Mouse (Mus musculus): Measurements from ENCODE around the gene Myoz1. TPM values are rescaled to one million over a fixed set of nuclear protein-coding genes. Genes with fewer than 3 reads are reported as not detected.

The Myoz1 gene
- total RNA-seq, 1 experiment, result not detected

DNA sequence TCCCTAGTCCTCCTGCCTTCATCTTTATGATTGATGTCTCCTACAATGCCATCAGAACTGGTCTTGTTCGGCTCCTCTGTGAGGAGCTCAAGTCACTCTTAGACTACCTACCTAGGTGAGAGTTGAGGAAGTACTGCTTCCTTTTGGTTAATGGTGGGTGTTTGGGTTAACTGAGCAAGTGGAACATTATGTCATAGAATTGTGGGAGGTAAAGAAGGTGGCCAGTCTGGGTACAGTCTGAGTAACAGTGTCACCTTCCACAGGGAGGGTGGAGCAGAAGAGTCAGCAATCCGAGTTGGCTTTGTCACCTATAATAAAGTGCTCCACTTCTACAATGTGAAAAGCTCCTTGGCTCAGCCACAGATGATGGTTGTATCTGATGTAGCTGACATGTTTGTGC, 32.7 kb upstream of the Myoz1 start:
- no peak overlapping the region for H3K4me3 ChIP-seq (ENCODE audit: insufficient read depth in 1 of 2, low read depth in 1 of 2, low read length in 2 of 2, poor library complexity in 1 of 2, severe bottlenecking in 1 of 2)
- H3K36me3 ChIP-seq (ENCODE audit: control insufficient read depth, insufficient read depth, low read length, poor library complexity, severe bottlenecking), result peaks cover 51% of the 10 kb centered on the region
- no peaks in the 10 kb centered on the region for H3K4me1 ChIP-seq (ENCODE audit: control insufficient read depth in 2 of 2, insufficient read depth in 2 of 2, low read length in 2 of 2, poor library complexity in 1 of 2)
- TF ChIP-seq ZNF384 (IDR thresholded peaks at IDR 0.05; ENCODE audit: low read depth, low read length) (no peak), HCFC1 (IDR thresholded peaks at IDR 0.05; ENCODE audit: borderline replicate concordance, insufficient read depth, low read length) (no peak), ZC3H11A (IDR thresholded peaks at IDR 0.05; ENCODE audit: borderline replicate concordance, low read depth, low read length) (no peak), CHD2 (IDR thresholded peaks at IDR 0.05; ENCODE audit: low read depth, low read length) (no peak), MAFK (IDR thresholded peaks at IDR 0.05; ENCODE audit: insufficient read depth, low read depth, low read length) (no peak)
- in situ Hi-C loops (cut with MboI; ENCODE audit: low sequenced_read_pairs in 2 of 2, unreplicated experiment in 2 of 2), result no loop called here
- H3K9ac ChIP-seq (ENCODE audit: insufficient read depth, low read depth, low read length, poor library complexity, severe bottlenecking), result no peak overlapping the region
- no peaks in the 10 kb centered on the region for H3K9me3 ChIP-seq (ENCODE audit: control insufficient read depth, insufficient read depth, low read depth, low read length)
- no peak overlapping the region for H3K27ac ChIP-seq (ENCODE audit: insufficient read depth, low read depth, low read length, poor library complexity, severe bottlenecking)
- DNase-seq (ENCODE audit: low read depth, low spot score), result no peak

DNA sequence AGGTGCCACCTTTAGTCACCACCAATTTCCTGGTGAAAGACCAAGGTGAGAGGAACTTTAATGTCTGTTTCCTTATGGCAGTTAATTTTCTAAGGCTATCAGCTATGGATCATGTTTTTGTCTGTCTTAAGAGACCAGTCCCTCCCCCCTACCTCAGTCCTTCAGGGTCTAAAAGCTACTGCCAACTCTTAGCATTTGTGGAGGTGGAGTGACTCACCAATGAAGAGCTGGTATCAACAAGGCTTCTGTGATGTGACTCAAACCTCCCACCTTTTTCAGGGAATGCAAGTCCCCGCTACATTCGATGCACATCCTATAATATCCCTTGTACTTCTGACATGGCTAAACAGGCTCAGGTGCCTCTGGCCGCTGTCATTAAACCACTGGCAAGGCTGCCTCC, 30.2 kb upstream of the Myoz1 start:
- Histone ChIP-seq H3K4me3 (ENCODE audit: insufficient read depth in 1 of 2, low read depth in 1 of 2, low read length in 2 of 2, poor library complexity in 1 of 2, severe bottlenecking in 1 of 2) (no peak overlapping the region), H3K9me3 (ENCODE audit: control insufficient read depth, insufficient read depth, low read depth, low read length) (no peaks in the 10 kb centered on the region), H3K27ac (ENCODE audit: insufficient read depth, low read depth, low read length, poor library complexity, severe bottlenecking) (no peak overlapping the region), H3K9ac (ENCODE audit: insufficient read depth, low read depth, low read length, poor library complexity, severe bottlenecking) (no peak overlapping the region), H3K36me3 (ENCODE audit: control insufficient read depth, insufficient read depth, low read length, poor library complexity, severe bottlenecking) (peaks cover 51% of the 10 kb centered on the region), H3K4me1 (ENCODE audit: control insufficient read depth in 2 of 2, insufficient read depth in 2 of 2, low read length in 2 of 2, poor library complexity in 1 of 2) (peaks cover 3% of the 10 kb centered on the region in 2 experiments; a peak in 1 of 4 replicates)
- in situ Hi-C loops (cut with MboI; ENCODE audit: low sequenced_read_pairs in 2 of 2, unreplicated experiment in 2 of 2), result no loop called here
- no peak for DNase-seq (ENCODE audit: low read depth, low spot score)
- no peak for TF ChIP-seq HCFC1 (IDR thresholded peaks at IDR 0.05; ENCODE audit: borderline replicate concordance, insufficient read depth, low read length)
- no peak for TF ChIP-seq ZC3H11A (IDR thresholded peaks at IDR 0.05; ENCODE audit: borderline replicate concordance, low read depth, low read length)
- no peak for TF ChIP-seq MAFK (IDR thresholded peaks at IDR 0.05; ENCODE audit: insufficient read depth, low read depth, low read length)

DNA sequence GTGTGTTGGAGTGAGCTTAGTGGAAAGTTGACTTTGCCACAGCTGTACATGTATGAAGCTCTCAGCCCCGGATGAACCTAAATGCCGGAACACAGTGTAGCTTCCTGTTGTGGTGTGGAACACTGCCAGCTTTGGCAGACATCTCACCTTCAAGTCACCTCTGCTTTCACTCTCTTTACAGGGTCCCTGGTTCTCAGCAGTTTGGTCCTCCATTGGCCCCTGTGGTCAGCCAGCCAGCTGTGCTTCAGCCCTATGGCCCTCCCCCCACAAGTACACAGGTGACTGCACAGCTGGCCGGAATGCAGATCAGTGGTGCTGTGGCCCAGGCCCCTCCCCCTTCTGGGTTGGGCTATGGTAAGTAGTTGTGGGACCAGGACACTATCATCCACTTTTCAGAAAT, 26.2 kb upstream of the Myoz1 start:
- H3K4me3 ChIP-seq (ENCODE audit: insufficient read depth in 1 of 2, low read depth in 1 of 2, low read length in 2 of 2, poor library complexity in 1 of 2, severe bottlenecking in 1 of 2), result no peak overlapping the region
- DNase-seq (ENCODE audit: low read depth, low spot score), result no peak
- no peak overlapping the region for H3K27ac ChIP-seq (ENCODE audit: insufficient read depth, low read depth, low read length, poor library complexity, severe bottlenecking)
- peaks cover 48% of the 10 kb centered on the region for H3K36me3 ChIP-seq (ENCODE audit: control insufficient read depth, insufficient read depth, low read length, poor library complexity, severe bottlenecking)
- H3K4me1 ChIP-seq (ENCODE audit: control insufficient read depth in 2 of 2, insufficient read depth in 2 of 2, low read length in 2 of 2, poor library complexity in 1 of 2), result peaks cover 3% of the 10 kb centered on the region in 2 experiments; a peak in 1 of 4 replicates
- TF ChIP-seq CHD2 (IDR thresholded peaks at IDR 0.05; ENCODE audit: low read depth, low read length) (no peak), MAFK (IDR thresholded peaks at IDR 0.05; ENCODE audit: insufficient read depth, low read depth, low read length) (no peak), HCFC1 (IDR thresholded peaks at IDR 0.05; ENCODE audit: borderline replicate concordance, insufficient read depth, low read length) (no peak), ZNF384 (IDR thresholded peaks at IDR 0.05; ENCODE audit: low read depth, low read length) (no peak), ZC3H11A (IDR thresholded peaks at IDR 0.05; ENCODE audit: borderline replicate concordance, low read depth, low read length) (no peak)
- no peaks in the 10 kb centered on the region for H3K9me3 ChIP-seq (ENCODE audit: control insufficient read depth, insufficient read depth, low read depth, low read length)
- no peak overlapping the region for H3K9ac ChIP-seq (ENCODE audit: insufficient read depth, low read depth, low read length, poor library complexity, severe bottlenecking)
- in situ Hi-C loops (cut with MboI; ENCODE audit: low sequenced_read_pairs in 2 of 2, unreplicated experiment in 2 of 2), result no loop called here

DNA sequence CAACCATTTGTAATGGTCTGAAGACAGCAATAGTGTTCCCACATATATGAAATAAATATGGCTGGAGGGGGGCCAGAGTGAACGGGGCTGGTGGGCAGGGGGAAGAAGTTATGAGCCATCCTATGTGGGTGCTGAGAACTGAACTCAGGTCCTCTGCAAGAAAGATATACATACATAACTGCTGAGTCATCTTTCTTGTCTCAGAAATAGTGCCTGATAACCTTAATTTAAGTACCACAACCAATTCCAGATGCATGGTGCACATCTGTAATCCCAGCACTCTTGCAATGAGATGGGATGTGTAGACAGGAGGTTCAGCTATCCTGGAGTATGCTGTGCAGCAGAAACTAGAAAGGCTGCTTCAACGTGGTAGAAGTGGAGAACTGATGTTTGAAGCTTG, 25.4 kb upstream of the Myoz1 start:
- in situ Hi-C loops (cut with MboI; ENCODE audit: low sequenced_read_pairs in 2 of 2, unreplicated experiment in 2 of 2), result no loop called here
- Histone ChIP-seq H3K9me3 (ENCODE audit: control insufficient read depth, insufficient read depth, low read depth, low read length) (no peaks in the 10 kb centered on the region), H3K4me3 (ENCODE audit: insufficient read depth in 1 of 2, low read depth in 1 of 2, low read length in 2 of 2, poor library complexity in 1 of 2, severe bottlenecking in 1 of 2) (no peak overlapping the region), H3K4me1 (ENCODE audit: control insufficient read depth in 2 of 2, insufficient read depth in 2 of 2, low read length in 2 of 2, poor library complexity in 1 of 2) (peaks cover 3% of the 10 kb centered on the region in 2 experiments; a peak in 1 of 4 replicates), H3K36me3 (ENCODE audit: control insufficient read depth, insufficient read depth, low read length, poor library complexity, severe bottlenecking) (peaks cover 46% of the 10 kb centered on the region), H3K27ac (ENCODE audit: insufficient read depth, low read depth, low read length, poor library complexity, severe bottlenecking) (no peak overlapping the region), H3K9ac (ENCODE audit: insufficient read depth, low read depth, low read length, poor library complexity, severe bottlenecking) (no peak overlapping the region)
- TF ChIP-seq CHD2 (IDR thresholded peaks at IDR 0.05; ENCODE audit: low read depth, low read length) (no peak), MAFK (IDR thresholded peaks at IDR 0.05; ENCODE audit: insufficient read depth, low read depth, low read length) (peak; percentile 72)
- no peak for DNase-seq (ENCODE audit: low read depth, low spot score)

DNA sequence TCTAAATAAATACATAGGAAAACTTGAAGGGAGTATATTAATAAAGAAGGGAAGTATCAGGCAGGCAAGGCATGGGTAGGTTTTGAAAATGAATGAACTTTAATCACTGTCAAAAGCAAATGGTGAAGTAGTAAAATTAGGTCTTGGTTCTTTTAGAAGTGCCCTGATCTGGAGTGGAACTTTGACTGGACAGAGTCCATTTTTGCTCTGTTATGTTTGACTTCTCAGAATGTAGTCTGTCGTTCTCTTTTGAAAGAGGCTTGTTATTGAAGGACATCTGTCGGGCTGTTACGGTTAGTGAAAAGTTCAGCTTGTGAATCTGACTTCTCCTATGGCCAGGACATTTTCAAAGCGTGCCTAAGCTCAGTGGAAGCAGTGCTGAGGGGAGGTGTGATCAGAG, 21.6 kb upstream of the Myoz1 start:
- Histone ChIP-seq H3K27ac (ENCODE audit: insufficient read depth, low read depth, low read length, poor library complexity, severe bottlenecking) (no peak overlapping the region), H3K9me3 (ENCODE audit: control insufficient read depth, insufficient read depth, low read depth, low read length) (no peaks in the 10 kb centered on the region), H3K9ac (ENCODE audit: insufficient read depth, low read depth, low read length, poor library complexity, severe bottlenecking) (no peak overlapping the region), H3K4me1 (ENCODE audit: control insufficient read depth in 2 of 2, insufficient read depth in 2 of 2, low read length in 2 of 2, poor library complexity in 1 of 2) (peaks cover 3 to 5% of the 10 kb centered on the region in 2 experiments; a peak in 1 of 4 replicates), H3K4me3 (ENCODE audit: insufficient read depth in 1 of 2, low read depth in 1 of 2, low read length in 2 of 2, poor library complexity in 1 of 2, severe bottlenecking in 1 of 2) (no peak overlapping the region), H3K36me3 (ENCODE audit: control insufficient read depth, insufficient read depth, low read length, poor library complexity, severe bottlenecking) (peaks cover 27% of the 10 kb centered on the region)
- DNase-seq (ENCODE audit: low read depth, low spot score), result no peak
- TF ChIP-seq ZNF384 (IDR thresholded peaks at IDR 0.05; ENCODE audit: low read depth, low read length) (no peak), HCFC1 (IDR thresholded peaks at IDR 0.05; ENCODE audit: borderline replicate concordance, insufficient read depth, low read length) (no peak), ZC3H11A (IDR thresholded peaks at IDR 0.05; ENCODE audit: borderline replicate concordance, low read depth, low read length) (no peak), MAFK (IDR thresholded peaks at IDR 0.05; ENCODE audit: insufficient read depth, low read depth, low read length) (no peak), CHD2 (IDR thresholded peaks at IDR 0.05; ENCODE audit: low read depth, low read length) (no peak)
- in situ Hi-C loops (cut with MboI; ENCODE audit: low sequenced_read_pairs in 2 of 2, unreplicated experiment in 2 of 2), result loop anchor here in 1 of 2 experiments (5.0 kb wide), 1 partner anchor 36 kb away; the partner anchor contains the start of gene Usp54
